Mouse (Mus musculus) right cerebral cortex, postnatal 10 days (tissue): ENCODE measurements around the gene Hspb9.

Experiments
- DNase-seq, 2 experiments: peaks; one replicate each; pipeline ENCODE4 v3.0.0; 2021; ENCODE audit warnings: low spot score in 2 of 2

Gene Hspb9

DNA sequence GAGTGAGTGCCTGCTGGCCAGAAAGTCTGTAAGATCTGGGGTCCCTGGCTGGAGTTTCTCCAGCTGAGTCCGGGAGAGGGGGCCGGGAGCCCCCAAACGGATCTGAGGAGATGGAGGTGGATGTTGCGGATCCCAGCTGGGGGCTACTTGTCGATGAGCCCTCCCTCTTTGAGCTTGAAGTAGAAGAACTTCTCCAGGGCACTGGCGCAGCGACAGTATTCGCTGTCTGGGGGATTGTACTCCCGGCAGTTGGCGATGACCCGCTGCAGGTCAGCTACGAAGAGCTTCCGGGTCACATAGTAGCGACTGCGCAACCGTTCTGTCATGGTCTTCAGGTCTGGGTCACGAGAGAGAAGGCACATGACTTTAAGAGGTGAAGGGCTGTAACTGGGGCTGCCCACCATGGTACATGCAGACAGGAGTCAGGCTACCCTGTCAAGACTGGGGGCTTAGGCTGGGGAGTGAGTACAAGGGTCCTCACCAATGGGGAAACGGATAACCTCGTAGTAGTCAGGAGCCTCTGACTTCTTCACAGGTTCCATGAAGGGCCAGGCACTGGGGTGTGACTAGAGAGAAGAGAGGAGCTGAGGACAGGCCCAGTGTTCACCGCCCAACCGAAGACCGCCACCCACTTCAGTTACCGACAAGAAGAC is 8.4 kb upstream of the Hspb9 start:
- DNase-seq: peak in 1 of 2 experiments; percentile 37

DNA sequence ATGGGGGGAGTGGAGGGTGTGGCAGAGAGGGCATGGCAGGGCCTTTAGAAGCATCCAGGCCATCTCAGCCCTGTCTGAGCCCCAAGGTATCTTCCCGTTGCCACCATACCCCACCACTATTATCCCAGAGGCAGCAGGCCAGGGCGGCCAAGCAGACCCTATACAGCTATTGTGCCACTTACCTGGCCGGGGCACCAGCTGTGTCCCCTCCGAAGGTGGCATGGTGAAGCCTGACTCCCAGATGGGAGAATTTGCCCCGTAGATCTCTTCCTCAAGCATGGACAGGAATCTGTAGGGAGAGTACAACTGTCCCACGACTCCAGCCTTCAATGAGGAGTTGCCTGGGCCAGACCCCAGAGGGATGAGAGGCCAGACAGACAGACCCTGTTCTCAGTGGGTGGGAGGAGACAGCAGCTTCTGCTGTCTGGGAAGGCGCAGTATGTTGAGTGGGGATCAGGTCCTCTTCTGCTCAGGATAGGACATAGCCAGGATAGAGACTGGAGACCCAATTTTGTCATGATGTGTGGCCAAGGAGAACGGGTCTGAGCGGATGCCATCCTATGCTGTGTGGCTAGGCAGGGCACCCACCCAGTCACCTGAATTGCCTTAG is 4.3 kb upstream of the Hspb9 start:
- DNase-seq: peak in 1 of 2 experiments; percentile 27

DNA sequence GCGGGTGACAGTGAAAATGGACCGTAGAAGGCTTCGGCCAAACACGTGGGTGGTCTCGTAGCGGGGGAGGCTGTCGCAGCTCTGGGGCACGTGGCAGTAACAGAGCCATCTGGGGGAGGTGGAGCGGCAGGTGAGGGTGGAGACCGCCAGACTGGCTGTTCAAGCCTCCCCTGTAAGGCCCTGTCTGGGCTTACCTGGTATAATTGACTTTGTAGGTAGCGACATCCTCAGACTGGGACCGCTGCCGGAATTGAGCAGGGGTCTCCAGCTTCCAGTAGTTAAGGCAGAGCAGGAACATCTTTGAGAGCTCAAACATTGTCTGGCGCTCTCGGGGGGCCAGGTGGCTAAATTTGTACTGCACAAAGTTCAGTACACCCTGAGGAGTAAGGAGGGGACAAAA is 3.1 kb upstream of the Hspb9 start:
- peak in 1 of 2 experiments; percentile 38 for DNase-seq

DNA sequence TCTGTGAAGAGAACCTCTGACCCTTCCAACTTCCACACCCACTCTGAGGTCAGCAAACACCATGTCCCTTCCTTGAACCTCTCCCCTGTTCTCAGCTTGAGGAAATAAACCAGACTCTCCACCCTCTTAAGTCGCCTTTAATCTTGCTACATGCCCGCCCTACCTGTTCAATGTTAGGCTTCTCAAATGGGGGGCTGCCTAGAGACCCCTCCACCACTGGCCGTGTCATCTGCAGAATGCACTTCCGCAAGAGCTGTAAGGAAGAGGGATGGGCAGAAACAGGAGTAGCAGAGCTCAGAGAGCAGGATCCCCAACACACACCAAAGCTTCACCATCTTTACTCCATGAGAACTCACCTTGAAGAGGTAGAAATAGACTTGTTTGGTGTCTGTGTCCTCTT is 2.7 kb upstream of the Hspb9 start:
- DNase-seq: peak in 1 of 2 experiments; percentile 21

DNA sequence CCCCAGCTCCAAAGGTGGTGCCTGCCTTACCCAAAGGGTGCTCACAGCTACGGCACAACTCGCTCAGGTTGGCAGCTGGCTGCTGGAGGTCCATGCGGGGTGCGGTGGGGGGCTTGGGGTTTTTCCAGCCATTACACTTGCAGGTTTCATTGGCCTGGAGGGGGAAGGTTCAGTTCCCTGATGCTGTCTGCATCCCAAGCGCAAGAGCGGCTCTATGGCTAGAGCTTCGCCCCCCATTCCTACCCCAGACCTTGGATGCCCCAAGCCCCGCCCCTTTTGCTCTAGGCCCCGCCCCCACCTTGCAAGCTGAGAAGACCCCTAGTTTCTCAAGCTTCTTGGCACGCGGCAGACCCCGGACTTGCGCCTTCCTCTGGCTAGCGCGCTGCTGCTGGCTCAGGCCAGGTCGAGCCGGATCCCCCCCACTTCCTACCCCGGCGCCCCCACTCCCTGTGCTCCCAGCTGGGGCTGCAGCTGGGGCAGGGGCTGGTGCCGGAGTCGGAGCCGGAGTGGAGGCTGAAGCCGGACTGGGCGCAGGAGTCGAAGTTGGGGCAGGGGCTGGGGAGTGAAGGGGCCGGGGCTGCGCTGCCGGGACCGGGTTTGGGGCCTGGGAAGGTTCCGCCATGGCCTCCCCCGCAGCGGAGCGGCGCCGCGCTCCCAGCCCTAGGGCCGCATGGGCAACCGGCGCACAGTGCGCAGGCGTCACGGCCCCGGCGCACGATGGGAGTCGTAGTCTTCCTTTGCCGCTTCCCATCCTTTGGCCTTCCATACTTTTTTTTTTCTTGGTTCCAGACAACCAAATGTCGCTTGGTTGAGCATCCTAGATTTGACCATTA is 1.7 kb upstream of the Hspb9 start, which contains the start of gene Kat2a:
Kat2a (minus strand) TSS at position 683 of the 833 bp plus-strand sequence.
- peak; percentile 92 for DNase-seq

DNA sequence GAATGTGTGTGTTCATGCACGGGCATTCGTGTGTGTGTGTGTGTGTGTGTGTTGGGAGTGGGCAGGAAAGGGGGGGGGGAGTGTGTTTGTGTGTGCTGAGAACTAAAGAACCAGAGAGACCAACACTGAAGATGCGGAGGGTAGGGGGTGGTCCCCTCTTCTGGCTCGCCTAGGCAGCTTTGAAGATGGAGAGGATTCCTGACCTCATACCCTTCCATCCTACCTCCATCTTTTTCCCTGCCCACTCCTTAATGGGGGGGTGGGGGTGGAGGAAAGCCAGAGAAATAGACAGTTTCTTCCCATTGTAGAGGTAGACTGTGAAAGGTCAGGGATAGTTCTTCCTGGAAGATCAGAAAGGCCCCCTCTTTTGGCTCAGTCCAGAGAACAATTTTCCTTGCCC is 476 bp upstream of the Hspb9 start:
- DNase-seq: peak in 1 of 2 experiments; percentile 32

DNA sequence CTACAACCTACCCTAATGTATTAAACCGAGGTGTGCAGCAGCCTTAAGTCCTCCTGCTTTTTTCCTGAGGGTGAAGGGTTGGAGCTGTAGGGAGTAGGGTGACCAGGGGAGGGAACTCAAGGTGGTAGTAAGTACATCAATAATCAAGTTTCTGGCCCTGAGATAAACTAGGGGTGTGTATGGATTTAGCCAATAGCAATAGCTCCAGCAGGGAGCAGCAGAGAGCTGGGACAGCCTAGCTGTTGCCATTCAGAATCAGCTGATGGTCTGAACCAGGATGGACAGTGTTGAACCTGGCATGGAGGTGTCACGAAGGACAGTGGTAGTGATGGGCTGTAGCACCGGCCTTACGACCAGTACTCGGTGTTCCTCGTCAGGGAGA is 875 bp downstream of the Hspb9 start:
- DNase-seq: peak; percentile 87 to 90

DNA sequence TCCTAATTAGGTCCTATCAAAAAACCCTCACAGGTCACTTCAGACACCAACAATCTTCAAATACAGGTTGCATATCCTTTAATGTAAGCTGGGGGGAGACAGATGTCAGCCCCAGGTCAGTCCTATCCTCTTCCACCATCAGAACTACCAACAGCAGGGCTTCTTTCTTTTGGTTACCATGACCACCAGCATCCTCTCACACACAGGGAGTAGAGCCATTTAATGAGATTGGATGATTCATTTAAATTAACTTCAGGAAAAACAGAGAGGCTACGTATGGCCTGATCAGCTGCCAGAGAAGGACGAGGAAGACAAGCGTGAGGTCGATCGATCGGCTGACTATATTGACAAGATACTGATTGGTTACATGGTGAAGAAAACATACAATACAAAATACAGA is 1.3 kb downstream of the Hspb9 start:
- DNase-seq: peak in 1 of 2 experiments; percentile 69

DNA sequence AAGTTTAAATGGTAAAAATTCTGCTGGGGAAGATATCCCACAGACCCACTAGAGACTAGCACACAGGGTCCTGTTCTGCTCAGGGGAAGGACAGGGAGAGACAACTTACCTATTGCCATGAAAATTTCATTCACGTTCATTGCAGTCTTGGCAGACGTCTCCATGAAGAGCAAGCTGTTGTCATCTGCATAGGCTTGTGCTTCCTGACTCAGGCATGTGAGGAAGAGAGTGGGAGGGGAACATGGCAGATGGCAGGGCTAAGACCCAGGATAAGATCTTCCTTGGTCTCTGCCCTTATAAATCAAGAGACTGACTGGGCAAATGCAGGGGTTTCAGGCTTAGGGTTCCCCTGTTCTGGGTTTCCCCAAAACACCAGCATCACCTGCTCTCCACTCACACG is 3.0 kb downstream of the Hspb9 start:
- peak in 1 of 2 experiments; percentile 38 for DNase-seq

DNA sequence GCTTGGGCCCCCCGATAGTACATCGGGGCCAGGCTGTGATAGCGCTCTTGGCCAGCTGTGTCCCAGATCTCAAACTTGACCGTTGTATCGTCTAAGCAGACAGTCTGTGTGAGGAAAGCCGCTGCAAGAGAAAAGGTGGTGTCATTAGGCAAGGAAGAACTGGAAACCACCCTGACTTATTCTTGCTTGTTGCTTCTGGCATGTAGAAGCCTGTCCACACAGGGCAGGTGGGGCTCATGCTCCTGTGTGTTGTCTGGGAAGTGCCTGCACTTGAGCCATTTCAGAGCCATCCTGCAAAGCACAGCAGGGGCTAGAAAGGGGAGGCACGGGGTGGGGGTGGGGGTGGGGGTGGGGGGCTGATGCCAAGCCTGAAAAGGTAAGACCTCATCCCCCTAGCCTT is 4.8 kb downstream of the Hspb9 start:
- no peak for DNase-seq

DNA sequence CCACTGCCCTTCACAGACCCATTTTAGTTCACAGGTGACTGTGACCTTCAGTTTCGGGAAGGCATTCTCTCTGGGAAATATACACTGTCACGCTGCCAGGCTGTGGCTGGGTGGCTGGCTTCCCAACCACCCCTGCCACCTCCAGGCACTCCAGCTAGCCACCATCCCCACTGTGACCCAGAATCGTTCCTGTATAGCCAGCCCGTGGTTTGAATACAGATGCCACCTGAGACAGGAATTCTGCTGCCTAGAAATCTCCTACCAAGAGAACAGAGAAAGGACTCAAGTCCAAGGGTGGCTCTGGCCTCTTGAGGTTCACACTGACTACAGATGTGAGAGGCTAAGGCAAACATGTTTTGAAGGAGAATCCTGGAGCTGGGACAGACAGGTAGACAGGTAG is 5.2 kb downstream of the Hspb9 start:
- peak in 1 of 2 experiments; percentile 63 for DNase-seq

DNA sequence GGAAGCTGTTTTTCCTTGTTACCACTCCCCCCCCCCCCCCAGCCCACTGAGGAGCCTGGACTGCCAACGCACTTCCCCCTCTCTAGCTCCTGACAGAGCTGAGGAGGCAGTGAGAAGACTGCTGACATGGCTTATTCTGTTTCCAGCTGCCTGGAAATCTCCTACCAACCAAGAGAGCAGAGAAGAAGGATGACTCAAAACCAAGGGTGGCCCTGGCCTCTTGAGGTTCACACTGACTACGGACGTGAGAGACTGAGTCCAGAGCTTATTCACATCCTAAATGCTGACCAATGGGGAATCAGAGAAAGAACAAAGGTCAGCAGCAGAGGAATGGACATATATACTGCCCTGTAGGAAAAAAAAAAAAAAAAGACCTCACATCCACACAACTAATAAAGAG is 5.7 kb downstream of the Hspb9 start:
- peak in 1 of 2 experiments; percentile 47 for DNase-seq

DNA sequence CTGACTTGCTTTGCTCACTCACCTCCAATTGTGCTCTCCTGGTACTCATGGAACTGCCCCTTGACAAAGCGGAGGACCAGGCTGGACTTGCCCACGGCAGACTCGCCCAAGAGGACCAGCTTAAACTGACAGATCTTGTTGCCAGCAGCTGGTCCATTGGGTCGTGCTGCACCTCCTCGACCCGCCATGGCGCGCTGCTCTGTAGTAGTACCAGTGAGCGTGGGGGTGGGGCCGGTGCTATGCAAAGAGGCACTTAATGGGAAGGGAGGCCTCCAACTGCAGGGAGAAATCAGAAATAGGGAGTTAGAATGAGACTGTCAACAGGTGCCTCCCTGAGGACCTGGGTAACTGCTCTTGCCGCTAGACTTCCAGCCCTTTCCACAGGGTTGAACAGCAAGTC is 6.2 kb downstream of the Hspb9 start:
- DNase-seq: peak in 1 of 2 experiments; percentile 34

DNA sequence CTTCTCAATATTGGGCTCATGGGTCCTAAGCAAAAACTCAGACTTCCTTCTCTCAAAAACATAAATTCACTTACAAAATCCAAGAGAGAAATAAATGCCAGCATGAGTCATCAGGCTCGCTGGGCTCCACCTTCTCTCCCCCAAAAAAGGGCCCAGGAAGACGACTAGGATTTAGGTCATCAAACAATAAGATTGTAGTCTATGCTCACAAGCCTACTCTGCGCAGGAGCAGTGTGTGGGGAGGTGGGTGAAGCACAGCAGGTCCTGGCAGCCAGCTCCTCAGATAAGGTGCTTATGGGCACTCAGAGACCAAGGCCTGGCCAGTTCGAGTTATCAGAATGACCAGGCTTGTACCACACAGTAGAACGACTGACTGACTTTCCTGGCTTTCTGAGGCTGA is 6.7 kb downstream of the Hspb9 start:
- no peak for DNase-seq

DNA sequence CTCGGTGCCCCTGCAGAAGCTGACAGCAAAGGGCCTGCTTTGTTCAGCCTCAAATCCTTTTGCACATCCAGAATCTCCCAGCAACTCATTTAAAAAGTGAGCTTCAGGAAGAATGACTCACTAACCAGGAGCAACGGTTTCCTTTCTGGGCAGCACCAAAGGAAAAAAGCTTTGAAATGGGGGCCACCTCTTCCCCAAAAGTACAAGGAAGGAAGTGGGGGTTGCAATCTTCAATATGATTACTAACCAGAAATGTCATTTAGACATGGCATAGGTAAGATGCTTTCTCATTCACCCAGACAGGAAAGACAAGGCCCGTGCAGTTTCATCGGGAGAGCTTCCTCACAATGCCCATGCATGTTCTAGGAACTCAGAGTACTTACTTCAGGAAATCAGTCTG is 7.6 kb downstream of the Hspb9 start:
- no peak for DNase-seq

DNA sequence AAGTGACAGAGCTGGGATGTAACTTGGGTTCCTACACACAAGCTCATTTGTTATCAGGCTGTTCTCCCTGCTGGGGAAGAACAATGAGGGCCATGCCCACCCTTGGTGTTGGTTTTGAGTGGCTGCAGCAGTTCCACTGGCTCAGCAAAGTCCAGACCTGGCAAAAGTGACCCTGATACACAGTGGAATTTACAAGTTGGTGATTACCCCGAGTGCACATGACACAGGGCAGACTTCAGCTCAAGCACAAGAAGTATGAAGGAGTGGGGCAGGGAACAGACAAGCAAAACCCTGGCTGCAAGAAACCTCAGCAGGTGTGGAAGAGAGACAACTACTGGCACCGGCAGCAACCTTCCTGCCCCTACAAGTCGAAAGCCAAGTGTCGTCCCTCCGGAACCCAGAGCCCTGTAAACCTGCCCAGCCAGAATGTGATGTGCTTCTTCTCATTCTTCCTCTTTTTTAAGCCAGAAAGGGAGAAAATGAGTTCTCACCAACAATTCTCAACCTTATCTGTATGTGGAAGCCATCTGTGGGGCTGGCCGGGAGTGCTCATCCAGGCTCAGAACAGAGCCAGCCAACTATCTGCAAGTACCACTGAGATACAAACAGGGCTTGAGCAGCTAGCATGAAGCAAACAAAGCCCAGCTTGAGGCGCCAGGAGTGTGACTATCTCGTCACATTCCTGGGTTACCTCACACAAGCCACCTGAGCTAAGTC is 8.3 kb downstream of the Hspb9 start:
- DNase-seq: no peak

DNA sequence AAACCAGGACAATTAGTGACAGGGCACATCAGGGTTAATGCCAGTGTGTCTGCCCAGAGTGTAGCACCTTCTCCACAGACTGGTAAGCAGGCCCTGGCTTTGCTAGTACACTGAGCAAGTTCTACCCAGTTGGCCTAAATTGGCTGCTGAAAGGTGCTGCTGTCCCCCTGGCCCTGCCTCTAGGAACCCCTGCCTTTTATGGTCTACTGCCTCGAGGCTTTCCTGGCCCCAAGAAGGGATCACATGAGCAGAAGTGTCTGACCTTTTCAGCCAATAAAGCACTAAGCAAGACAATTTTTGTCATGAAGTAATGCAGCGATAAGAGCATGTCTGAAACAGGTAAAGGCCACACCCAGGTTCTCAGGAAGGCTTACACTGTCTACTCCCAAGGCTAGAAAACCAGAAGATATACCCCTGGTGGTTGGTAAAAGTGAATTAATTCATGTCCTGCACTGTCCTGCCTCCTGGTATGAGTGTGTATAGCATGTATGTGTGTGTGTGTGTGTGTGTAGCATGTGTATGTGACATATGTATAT is 8.9 kb downstream of the Hspb9 start:
- no peak for DNase-seq

DNA sequence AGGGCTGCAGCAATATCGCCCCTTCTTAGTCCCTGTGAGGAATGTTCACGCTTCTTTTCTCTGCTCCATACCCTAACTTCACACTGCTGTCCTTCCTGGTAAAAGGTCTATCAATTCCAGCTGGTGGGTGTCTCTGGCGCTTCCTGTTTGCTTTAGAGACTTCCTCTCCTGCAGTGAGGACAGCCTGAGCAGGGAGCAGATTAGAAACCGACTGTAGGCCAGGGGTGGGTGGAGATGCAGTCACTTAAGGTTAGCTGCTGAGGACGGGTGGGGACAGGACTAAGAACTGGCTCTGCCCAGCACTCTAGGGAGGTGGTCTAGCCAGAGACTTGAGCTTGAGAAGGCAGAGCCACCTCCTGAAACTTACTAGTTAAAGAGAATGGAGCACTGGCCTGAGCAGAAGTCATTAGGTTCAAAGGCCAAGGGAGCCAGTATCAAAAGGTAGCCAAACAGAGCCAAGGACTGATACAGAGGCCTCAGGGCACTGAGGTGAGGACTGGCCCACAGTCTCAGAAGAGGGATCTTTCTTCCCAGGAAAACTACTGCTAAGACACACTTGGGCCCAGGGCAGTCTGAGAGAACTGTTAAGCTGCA is 11.4 kb downstream of the Hspb9 start:
- DNase-seq: peak in 1 of 2 experiments; percentile 30

DNA sequence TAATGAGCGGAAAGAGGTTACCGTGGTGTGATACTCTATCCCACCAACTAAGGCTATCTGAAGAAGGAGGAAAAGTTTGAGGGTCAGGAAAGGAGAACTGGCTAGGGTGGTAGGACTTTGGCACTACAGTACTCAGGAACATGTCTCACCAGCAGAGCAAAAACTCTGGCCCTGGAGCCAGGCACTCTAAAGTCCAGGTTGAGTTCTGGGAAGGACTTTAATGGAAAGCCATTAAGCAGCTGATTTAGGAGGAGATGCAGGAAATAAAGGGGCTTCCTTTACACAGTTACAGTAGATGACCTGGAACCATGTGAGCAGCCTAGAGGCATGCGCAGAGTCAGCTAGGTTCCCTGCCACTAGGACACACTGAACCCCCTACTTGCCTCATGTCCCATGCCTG is 13.6 kb downstream of the Hspb9 start:
- DNase-seq: no peak

DNA sequence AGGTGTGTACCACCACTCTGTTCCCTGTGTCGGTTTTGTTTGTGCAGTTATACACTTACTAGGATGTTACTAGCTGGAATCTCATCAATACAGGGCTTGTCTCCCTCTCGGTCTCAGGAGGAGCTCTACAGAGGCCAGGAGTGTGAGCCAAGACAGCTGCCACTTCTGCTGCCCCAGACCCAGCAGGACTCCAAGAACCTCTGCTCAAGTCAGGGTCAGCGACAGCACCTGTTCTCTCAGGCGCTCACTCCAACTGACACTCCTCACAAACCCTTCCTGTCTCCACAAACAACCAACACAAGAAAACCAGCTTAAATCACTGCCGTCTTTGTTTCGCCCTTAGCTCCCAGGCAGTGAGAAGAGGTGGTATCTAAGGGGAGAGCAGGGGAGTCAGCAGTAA is 15.0 kb downstream of the Hspb9 start:
- DNase-seq: peak in 1 of 2 experiments; percentile 33

DNA sequence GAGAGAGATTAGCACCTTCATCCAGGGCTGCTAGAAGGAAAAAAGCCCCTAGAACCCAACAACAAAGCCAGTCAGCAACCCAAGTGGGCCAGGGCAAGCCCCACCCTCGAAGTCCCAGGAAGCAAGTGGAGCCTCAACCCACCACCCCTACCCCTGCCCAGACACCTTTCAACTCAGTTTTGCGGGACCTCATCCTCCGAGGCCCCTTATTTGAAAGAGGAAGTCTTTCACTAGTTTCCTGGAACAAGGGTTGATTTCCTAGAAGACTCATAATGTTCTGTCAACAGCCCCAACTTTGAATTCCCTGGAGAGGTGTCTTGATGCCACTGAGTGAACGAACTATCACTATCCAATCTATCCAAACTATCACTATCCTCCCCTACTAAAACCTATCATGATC is 16.3 kb downstream of the Hspb9 start:
- no peak for DNase-seq
